ENCODE assay signal across 36 mouse cellular contexts in genomic region chr17:34270940-34271339, GRCm38 (mm10). TPM values are rescaled to one million over a fixed set of nuclear protein-coding genes. Genes with fewer than 3 reads are reported as not detected.
"Had no signal": no experiment of that assay in that cellular context is flagged by ENCODE, and none has a peak within 500 bp of the region (broad histone marks: within the 10 kb centered on the region; RNA-seq: fewer than 3 reads in every experiment).

No protein-coding gene starts in this region.

- DNase-seq: gastrocnemius, postnatal 14 days; gastrocnemius, postnatal 36 days; heart, adult 18-20 months; heart, postnatal 10 days; heart, postnatal 36 days; kidney, adult 11 months; kidney, adult 2 months; kidney, adult 9 months; kidney, postnatal 10 days; kidney, postnatal 25 days; kidney, postnatal 4 days; liver; liver, embryonic 13.5 days had no signal

- H3K4me2 ChIP-seq: heart, embryonic 12.5 days; hindbrain, embryonic 13.5 days; hindbrain, embryonic 15.5 days; limb, embryonic 12.5 days; liver, embryonic 11.5 days; liver, embryonic 13.5 days had no signal

- H3K9me3 ChIP-seq: heart, embryonic 10.5 days; heart, embryonic 12.5 days; hindbrain, embryonic 13.5 days; hindbrain, embryonic 15.5 days; limb, embryonic 10.5 days; limb, embryonic 12.5 days; liver, embryonic 13.5 days had no signal

- H3K4me1 ChIP-seq: heart, embryonic 10.5 days; heart, embryonic 12.5 days; hindbrain, embryonic 13.5 days; hindbrain, embryonic 15.5 days; limb, embryonic 10.5 days; limb, embryonic 12.5 days; liver, embryonic 13.5 days had no signal

- H3K27ac ChIP-seq: heart, embryonic 10.5 days; hindbrain, embryonic 13.5 days; hindbrain, embryonic 15.5 days; hindbrain, postnatal 0 days; layer of hippocampus, adult 2 months; left cerebral cortex, adult 2 months; limb, embryonic 10.5 days; limb, embryonic 12.5 days; liver, embryonic 13.5 days had no signal

- H3K4me3 ChIP-seq: heart, embryonic 10.5 days; heart, embryonic 12.5 days; hindbrain, embryonic 13.5 days; hindbrain, embryonic 15.5 days; layer of hippocampus, adult 2 months; left cerebral cortex, adult 2 months; limb, embryonic 10.5 days; limb, embryonic 12.5 days; liver, embryonic 13.5 days had no signal

- H3K36me3 ChIP-seq: heart, embryonic 10.5 days; heart, embryonic 12.5 days; hindbrain, embryonic 13.5 days; hindbrain, embryonic 15.5 days; limb, embryonic 10.5 days; limb, embryonic 12.5 days; liver, embryonic 13.5 days had no signal

- ATAC-seq: hindbrain, postnatal 0 days; intestine, embryonic 16.5 days had no signal

- H3K27me3 ChIP-seq: limb, embryonic 12.5 days had no signal

- H3K9ac ChIP-seq: heart, embryonic 12.5 days; hindbrain, embryonic 13.5 days; hindbrain, embryonic 15.5 days; limb, embryonic 12.5 days; liver, embryonic 13.5 days had no signal

RNA-seq across cellular contexts. Expression of gene H2-Aa, which starts 16.7 kb away (rescaled TPM):
- polyA plus RNA-seq: hindbrain, embryonic 11.5 days; limb, embryonic 10.5 days; limb, embryonic 12.5 days; liver, embryonic 11.5 days had no signal

RNA-seq across cellular contexts. Expression of gene H2-Ob, which starts 32.2 kb away (rescaled TPM):
- total RNA-seq: left cerebral cortex, postnatal 36 days had no signal
- polyA plus RNA-seq: heart, embryonic 10.5 days; heart, embryonic 14.5 days; hindbrain, embryonic 11.5 days; limb, embryonic 10.5 days; limb, embryonic 12.5 days; liver, embryonic 11.5 days had no signal

RNA-seq across cellular contexts. Expression of gene H2-Eb2, which starts 54.5 kb away (rescaled TPM):
- total RNA-seq: gastrocnemius, adult 18-20 months; gastrocnemius, adult 8-10 months; gastrocnemius, postnatal 14 days; gastrocnemius, postnatal 36 days; heart, adult 8-10 months; heart, postnatal 10 days; heart, postnatal 36 days; hematopoietic stem cell, adult 5-6 weeks; layer of hippocampus, adult 2 months; layer of hippocampus, postnatal 10 days; layer of hippocampus, postnatal 25 days; left cerebral cortex, adult 2 months; left cerebral cortex, postnatal 14 days; left cerebral cortex, postnatal 36 days had no signal
- polyA plus RNA-seq: heart, embryonic 10.5 days; heart, embryonic 12.5 days; heart, embryonic 14.5 days; hindbrain, embryonic 11.5 days; intestine, embryonic 14.5 days; intestine, embryonic 16.5 days; limb, embryonic 10.5 days; limb, embryonic 14.5 days; liver, embryonic 11.5 days; liver, embryonic 13.5 days had no signal
